Comparison of ENCODE assay signal across 17 mouse cellular contexts in genomic region chr4:111467293-111467773, GRCm38 (mm10). TPM values are rescaled to one million over a fixed set of nuclear protein-coding genes. Genes with fewer than 3 reads are reported as not detected.
DNase-seq lines count a peak whose midpoint lies in the region; ATAC-seq and TF ChIP-seq lines count a peak whose summit lies in the region.
"Had no signal": no experiment of that assay in that cellular context is flagged by ENCODE, and none has a peak within 500 bp of the region (broad histone marks: within the 10 kb centered on the region; RNA-seq: fewer than 3 reads in every experiment).

No protein-coding gene starts in this region.

- 0 out of 2 replicates have a peak, but pooled peaks cover 7% of the 10 kb centered on the region for H3K4me1 ChIP-seq in intestine, embryonic 14.5 days (replicated peaks; ENCODE audit: control insufficient read depth, insufficient read depth, low read length)
- H3K4me1 ChIP-seq in intestine, postnatal 0 days (replicated peaks; ENCODE audit: control insufficient read depth, insufficient read depth, low read length): no peaks in the 10 kb centered on the region; the same call in 1 of the 2 replicates
- H3K4me1 ChIP-seq in midbrain, embryonic 13.5 days (replicated peaks): peaks cover 10% of the 10 kb centered on the region
- H3K4me1 ChIP-seq in midbrain, embryonic 10.5 days: no peaks in the 10 kb centered on the region
- H3K4me1 ChIP-seq in embryonic fibroblast, embryonic 13.5 days (ENCODE audit: control insufficient read depth, insufficient read depth, low read length): peaks cover 5% of the 10 kb centered on the region
- H3K4me1 ChIP-seq in limb, embryonic 15.5 days: peaks cover 14% of the 10 kb centered on the region
- H3K4me1 ChIP-seq: embryonic facial prominence, embryonic 12.5 days; kidney, embryonic 15.5 days had no signal

- no peaks in the 10 kb centered on the region for H3K9me3 ChIP-seq in intestine, embryonic 14.5 days (ENCODE audit: control insufficient read depth, low read length)
- no peaks in the 10 kb centered on the region for H3K9me3 ChIP-seq in intestine, postnatal 0 days (ENCODE audit: control insufficient read depth)
- H3K9me3 ChIP-seq in midbrain, embryonic 13.5 days: no peaks in the 10 kb centered on the region
- no peaks in the 10 kb centered on the region for H3K9me3 ChIP-seq in midbrain, embryonic 10.5 days (replicated peaks)
- H3K9me3 ChIP-seq in limb, embryonic 15.5 days: no peaks in the 10 kb centered on the region
- H3K9me3 ChIP-seq: embryonic facial prominence, embryonic 12.5 days; kidney, embryonic 15.5 days had no signal

- H3K36me3 ChIP-seq in intestine, embryonic 14.5 days (ENCODE audit: control insufficient read depth, insufficient read depth, low read length): no peaks in the 10 kb centered on the region
- H3K36me3 ChIP-seq in intestine, postnatal 0 days (ENCODE audit: control insufficient read depth, insufficient read depth): no peaks in the 10 kb centered on the region
- H3K36me3 ChIP-seq in midbrain, embryonic 13.5 days: no peaks in the 10 kb centered on the region
- H3K36me3 ChIP-seq in midbrain, embryonic 10.5 days: no peaks in the 10 kb centered on the region
- H3K36me3 ChIP-seq in limb, embryonic 15.5 days: no peaks in the 10 kb centered on the region
- H3K36me3 ChIP-seq: embryonic facial prominence, embryonic 12.5 days; kidney, embryonic 15.5 days had no signal

- H3K4me3 ChIP-seq in intestine, embryonic 14.5 days (ENCODE audit: low read depth, low read length): no peak overlapping the region
- H3K4me3 ChIP-seq in intestine, postnatal 0 days (ENCODE audit: low read depth, low read length): no peak overlapping the region
- no peak overlapping the region for H3K4me3 ChIP-seq in midbrain, embryonic 13.5 days (replicated peaks)
- H3K4me3 ChIP-seq in midbrain, embryonic 10.5 days: no peak overlapping the region
- H3K4me3 ChIP-seq in embryonic fibroblast, embryonic 13.5 days (ENCODE audit: insufficient read depth, low read length): no peak overlapping the region
- no peak overlapping the region for H3K4me3 ChIP-seq in limb, embryonic 15.5 days
- H3K4me3 ChIP-seq: embryonic facial prominence, embryonic 12.5 days; gastrocnemius, adult 2 months; kidney, embryonic 15.5 days had no signal

- 0 out of 2 replicates have a peak overlapping the region, but pooled peaks have one; percentile 3 for H3K27ac ChIP-seq in intestine, embryonic 14.5 days (ENCODE audit: low read depth)
- no peak overlapping the region for H3K27ac ChIP-seq in intestine, postnatal 0 days (ENCODE audit: low read depth, low read length)
- H3K27ac ChIP-seq in midbrain, embryonic 13.5 days: no peak overlapping the region
- H3K27ac ChIP-seq in midbrain, embryonic 10.5 days (replicated peaks): no peak overlapping the region
- H3K27ac ChIP-seq in embryonic fibroblast, embryonic 13.5 days (ENCODE audit: insufficient read depth, low read length): peak overlapping the region; percentile 69
- H3K27ac ChIP-seq in limb, embryonic 15.5 days: peak overlapping the region; percentile 63
- H3K27ac ChIP-seq: embryonic facial prominence, embryonic 12.5 days; gastrocnemius, adult 2 months; kidney, embryonic 15.5 days; macrophage had no signal

- no peaks in the 10 kb centered on the region for H3K27me3 ChIP-seq in intestine, embryonic 14.5 days (replicated peaks; ENCODE audit: control insufficient read depth, insufficient read depth, low read length)
- no peaks in the 10 kb centered on the region for H3K27me3 ChIP-seq in intestine, postnatal 0 days (replicated peaks; ENCODE audit: control insufficient read depth, insufficient read depth, low read length)
- H3K27me3 ChIP-seq in midbrain, embryonic 13.5 days: 0 out of 2 replicates have a peak, but pooled peaks cover 4% of the 10 kb centered on the region
- H3K27me3 ChIP-seq in midbrain, embryonic 10.5 days (ENCODE audit: low read depth, poor library complexity, severe bottlenecking): no peaks in the 10 kb centered on the region; the same call in 1 of the 2 replicates
- H3K27me3 ChIP-seq in limb, embryonic 15.5 days: no peaks in the 10 kb centered on the region
- H3K27me3 ChIP-seq: CH12.LX; embryonic facial prominence, embryonic 12.5 days; kidney, embryonic 15.5 days had no signal

- TF ChIP-seq CTCF in intestine, postnatal 0 days (IDR thresholded peaks at IDR 0.05; ENCODE audit: low read depth): no peak
- no peak for TF ChIP-seq CTCF in embryonic fibroblast, embryonic 13.5 days (IDR thresholded peaks at IDR 0.05; ENCODE audit: borderline replicate concordance, insufficient read depth, low read length)

- ATAC-seq in intestine, embryonic 14.5 days (replicated peaks; ENCODE audit: low FRiP score, low TSS enrichment, low read depth): 0 out of 2 replicates have a peak, but pooled peaks have one; percentile 36
- no peak for ATAC-seq in intestine, postnatal 0 days
- 0 out of 2 replicates have a peak, but pooled peaks have one; percentile 27 for ATAC-seq in midbrain, embryonic 13.5 days
- ATAC-seq in limb, embryonic 15.5 days (ENCODE audit: insufficient number of reproducible peaks, low FRiP score, low TSS enrichment, low read depth): peak; percentile 63; the same call in 1 of the 2 replicates
- ATAC-seq in inflammation-experienced regulatory T-cells, adult 6 months: no peak

- TF ChIP-seq POLR2A in embryonic fibroblast, embryonic 13.5 days (IDR thresholded peaks at IDR 0.05; ENCODE audit: low read depth, low read length): no peak

- no peak overlapping the region for H3K4me2 ChIP-seq in intestine, embryonic 14.5 days (ENCODE audit: low read length)
- no peak overlapping the region for H3K4me2 ChIP-seq in intestine, postnatal 0 days (replicated peaks; ENCODE audit: low read depth)
- H3K4me2 ChIP-seq in midbrain, embryonic 13.5 days (replicated peaks): no peak overlapping the region
- no peak overlapping the region for H3K4me2 ChIP-seq in limb, embryonic 15.5 days
- H3K4me2 ChIP-seq: embryonic facial prominence, embryonic 12.5 days; kidney, embryonic 15.5 days had no signal

- 68% methylated on average over 2 of the region's 2 CpGs for WGBS in intestine, embryonic 14.5 days
- WGBS in intestine, postnatal 0 days: 65% methylated on average over 2 of the region's 2 CpGs
- 84% methylated on average over 2 of the region's 2 CpGs for WGBS in midbrain, embryonic 13.5 days
- 88% methylated on average over 2 of the region's 2 CpGs for WGBS in midbrain, embryonic 10.5 days
- 71% methylated on average over 2 of the region's 2 CpGs for WGBS in limb, embryonic 15.5 days

- H3K9ac ChIP-seq in intestine, embryonic 14.5 days (ENCODE audit: low read length): no peak overlapping the region
- no peak overlapping the region for H3K9ac ChIP-seq in intestine, postnatal 0 days (ENCODE audit: low read depth, low read length)
- no peak overlapping the region for H3K9ac ChIP-seq in midbrain, embryonic 13.5 days (replicated peaks)
- no peak overlapping the region for H3K9ac ChIP-seq in limb, embryonic 15.5 days
- H3K9ac ChIP-seq: embryonic facial prominence, embryonic 12.5 days; kidney, embryonic 15.5 days had no signal

- no peak for DNase-seq in intestine, embryonic 14.5 days (ENCODE audit: low spot score)
- DNase-seq in midbrain, embryonic 10.5 days (ENCODE audit: low spot score): no peak
- DNase-seq: adrenal gland, adult 2 months; cerebellum, postnatal 14 days; gastrocnemius, adult 2 months; heart, postnatal 36 days; left cerebral cortex, postnatal 4 days; right cerebral cortex, postnatal 25 days had no signal

RNA-seq across cellular contexts. Expression of gene Bend5, which starts 52.5 kb away (rescaled TPM):
- 37.4 and 45.6 TPM in 2 replicates for polyA plus RNA-seq in intestine, embryonic 14.5 days (2014; fragmentation: Nextera tagmentation; extraction: Ambion mirVana)
- polyA plus RNA-seq in intestine, postnatal 0 days (2015; fragmentation: Nextera tagmentation; extraction: Ambion mirVana): 26.7 and 28.0 TPM in 2 replicates
- polyA plus RNA-seq in midbrain, embryonic 13.5 days (2015; fragmentation: Nextera tagmentation; extraction: Ambion mirVana): 71.3 and 71.6 TPM in 2 replicates
- 26.3 and 31.6 TPM in 2 replicates for polyA plus RNA-seq in midbrain, embryonic 10.5 days (2016; fragmentation: Nextera tagmentation; extraction: Ambion mirVana)
- 0.95 and 8.5 TPM in 2 replicates for polyA plus RNA-seq in embryonic fibroblast, embryonic 13.5 days (2011; ENCODE audit: insufficient read length, low read depth, missing spikeins)
- 44.9 and 46.6 TPM in 2 replicates for polyA plus RNA-seq in limb, embryonic 15.5 days (2015; fragmentation: Nextera tagmentation; extraction: Ambion mirVana)
- polyA plus RNA-seq in inflammation-experienced regulatory T-cells, adult 6 months (2017; shearing (Covaris generic)): under 1 TPM in 1 of 3 experiments, not detected in 2; 0.67 TPM
- polyA plus RNA-seq: macrophage had no signal

Comparison
In these comparisons a context has a peak if more than half of its experiments do, and no peak if none do; other contexts are left out.
1. ATAC-seq: peak in intestine, embryonic 14.5 days (single experiment), midbrain, embryonic 13.5 days (single experiment) and limb, embryonic 15.5 days (single experiment); none in intestine, postnatal 0 days (single experiment) and inflammation-experienced regulatory T-cells, adult 6 months (single experiment).
2. H3K27ac ChIP-seq: peak in intestine, embryonic 14.5 days (single experiment), embryonic fibroblast, embryonic 13.5 days (single experiment) and limb, embryonic 15.5 days (single experiment); none in intestine, postnatal 0 days (single experiment), midbrain, embryonic 13.5 days (single experiment) and midbrain, embryonic 10.5 days (single experiment).